Mouse (Mus musculus) adrenal gland, postnatal 10 days (tissue): ENCODE data around the gene Lama5. TPM values are rescaled to one million over a fixed set of nuclear protein-coding genes. Genes with fewer than 3 reads are reported as not detected.

ENCODE experiments used
- DNase-seq: peaks from one replicate; pipeline ENCODE4 v3.0.0; 2021; ENCODE audit warnings: mixed read lengths
- microRNA-seq: library from miRNA; unstranded; fragments of <30 nt; microRNA quantifications from one replicate; pipeline ENCODE4 v1.2.0, GENCODE M21; 2021
- total RNA-seq, 2 experiments: library from RNA; stranded (reverse); gene quantifications; 2 replicates each; pipeline ENCODE4 v1.2.3; 2021

The Lama5 gene
- total RNA-seq, 2 experiments from 2014 or later = 35.6 to 39.0 TPM

GRCm38 (mm10) chr2:180135414-180135813 lies 90.2 kb downstream of the Lama5 start:
- DNase-seq = no peak

- no peak for DNase-seq
Measured at GRCm38 (mm10) chr2:180133911-180134310, 91.7 kb downstream of the Lama5 start.

DNA sequence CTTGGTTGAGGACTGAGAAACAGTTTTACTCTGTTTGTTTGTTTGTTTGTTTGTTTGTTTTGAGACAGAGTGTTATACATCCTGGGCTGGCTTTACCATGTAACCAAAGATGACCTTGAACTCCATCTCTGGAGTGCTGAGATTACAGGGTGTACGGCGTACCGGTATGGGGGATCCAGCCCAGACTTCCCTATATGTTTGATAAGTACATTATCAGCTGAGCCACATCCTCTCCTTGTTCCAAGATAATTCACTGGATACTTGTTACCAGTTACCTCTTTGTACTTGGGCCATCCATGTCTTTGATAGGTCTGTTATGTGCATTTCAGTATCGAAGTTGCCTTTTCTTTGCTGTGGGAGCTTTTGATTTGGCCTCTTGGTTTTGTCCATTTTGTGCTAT lies 92.4 kb downstream of the Lama5 start:
- no peak for DNase-seq

- DNase-seq = no peak
Measured at GRCm38 (mm10) chr2:180127675-180128074, 98.0 kb downstream of the Lama5 start.

Small RNA genes lying within 50 kb of the gene (microRNA-seq; reads per million reads assigned to microRNA genes)
- gene Mir3091 = not detected
- gene Mir7005 = not detected

Other genes with a start within 250 kb of the Lama5 start
- gene Taf4, start 249.2 kb downstream of the Lama5 start, total RNA-seq = 10 to 100 TPM; 15.8 to 19.1 TPM
- gene Lsm14b, start 200.9 kb downstream of the Lama5 start, total RNA-seq = 10 to 100 TPM; 33.2 to 35.9 TPM
- gene Psma7, start 183.4 kb downstream of the Lama5 start, total RNA-seq = 100 to 1,000 TPM; 216 to 235 TPM
- gene Ss18l1, start 183.3 kb downstream of the Lama5 start, total RNA-seq = 1 to 10 TPM; 5.1 to 5.9 TPM
- gene Mtg2, start 155.3 kb downstream of the Lama5 start, total RNA-seq = 10 to 100 TPM; 13.1 to 18.9 TPM
- under 1 TPM; 0.09 to 0.76 TPM for gene Hrh3, start 121.4 kb downstream of the Lama5 start, total RNA-seq
- gene Osbpl2, start 106.6 kb downstream of the Lama5 start, total RNA-seq = 10 to 100 TPM; 30.2 to 34.0 TPM
- gene Adrm1, start 54.4 kb downstream of the Lama5 start, total RNA-seq = 100 to 1,000 TPM; 102 to 111 TPM
- 100 to 1,000 TPM; 772 to 787 TPM for gene Rps21, start 31.5 kb upstream of the Lama5 start, total RNA-seq
- gene Cables2, start 47.6 kb upstream of the Lama5 start, total RNA-seq = 10 to 100 TPM; 17.3 to 19.8 TPM
- not detected for gene Rbbp8nl, start 64.0 kb upstream of the Lama5 start, total RNA-seq
- gene Gata5, start 108.8 kb upstream of the Lama5 start, total RNA-seq = under 1 TPM; 0.27 to 0.36 TPM
- 1 to 10 TPM; 4.4 to 5.1 TPM for gene Slco4a1, start 230.4 kb upstream of the Lama5 start, total RNA-seq